Mouse (Mus musculus): ENCODE results near the gene Parp2. TPM values are rescaled to one million over a fixed set of nuclear protein-coding genes. Genes with fewer than 3 reads are reported as not detected.
A peak's percentile ranks its signal among the peaks of the same experiment; 100 is the strongest.
"Not testable (repeated sequence)": the region's sequence is repeated elsewhere in the genome, so short reads cannot be mapped to it uniquely, and the experiment has no call there.

Parp2 gene
- polyA plus RNA-seq, 1 experiment from 2014 or later: 74.7 TPM

DNA sequence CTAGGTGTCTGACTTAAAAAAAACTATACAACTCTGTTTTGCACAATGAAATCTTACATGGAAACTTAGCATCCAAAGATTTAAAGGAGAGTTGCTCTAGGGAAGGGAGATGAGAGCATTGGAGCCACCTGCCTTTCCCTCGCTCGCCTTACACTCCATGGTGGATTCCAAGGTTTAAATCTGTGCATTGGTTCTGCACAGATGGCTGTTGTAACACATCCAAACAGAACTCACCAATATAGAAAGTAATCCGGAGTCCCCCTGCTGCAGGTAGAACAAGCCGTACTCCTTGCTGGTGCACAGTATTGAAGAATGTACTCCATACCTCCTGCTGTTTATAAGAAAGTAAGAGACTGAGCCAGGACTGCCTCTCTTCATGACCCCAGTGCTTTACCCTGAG, 18.9 kb downstream of the Parp2 start:
- H3K4me3 ChIP-seq (ENCODE audit: low read depth, low read length): no peak overlapping the region
- no peak overlapping the region for H3K4me2 ChIP-seq
- H3K27ac ChIP-seq (ENCODE audit: low read depth): no peak overlapping the region
- no peaks in the 10 kb centered on the region for H3K4me1 ChIP-seq (ENCODE audit: insufficient read depth)
- no peaks in the 10 kb centered on the region for H3K27me3 ChIP-seq (ENCODE audit: insufficient read depth, low read length)
- no peak for TF ChIP-seq CTCF (IDR thresholded peaks at IDR 0.05; ENCODE audit: low read depth)
- no peak for DNase-seq
- WGBS: 78% methylated on average over 4 of the region's 4 CpGs
- no peak overlapping the region for H3K9ac ChIP-seq
- no peaks in the 10 kb centered on the region for H3K9me3 ChIP-seq (ENCODE audit: low read depth, low read length)
- no peak for ATAC-seq (ENCODE audit: insufficient read depth)
- peaks cover 30% of the 10 kb centered on the region for H3K36me3 ChIP-seq (ENCODE audit: insufficient read depth)

DNA sequence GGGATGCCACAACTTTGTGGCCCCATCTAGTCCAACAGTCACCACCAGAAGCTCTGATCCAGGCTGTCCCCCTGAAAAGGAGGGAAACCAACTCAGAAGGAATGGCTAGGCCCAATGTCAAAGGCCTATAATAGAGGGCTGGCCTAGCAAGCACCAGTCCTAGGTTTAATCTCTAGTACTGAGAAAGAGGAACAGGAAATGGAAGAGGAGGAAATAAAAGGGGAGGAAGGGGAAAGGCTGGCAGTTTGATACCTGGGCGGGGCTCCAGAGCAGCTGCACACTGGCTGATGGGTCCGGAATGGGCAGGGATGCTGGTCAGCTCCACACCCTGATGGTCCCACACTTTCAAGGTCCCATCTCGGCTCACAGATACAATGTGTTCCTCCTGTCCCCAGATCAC, 22.2 kb downstream of the Parp2 start:
- no peak overlapping the region for H3K4me3 ChIP-seq (ENCODE audit: low read depth, low read length)
- 72% methylated on average over 3 of the region's 3 CpGs for WGBS
- no peak for TF ChIP-seq CTCF (IDR thresholded peaks at IDR 0.05; ENCODE audit: low read depth)

DNA sequence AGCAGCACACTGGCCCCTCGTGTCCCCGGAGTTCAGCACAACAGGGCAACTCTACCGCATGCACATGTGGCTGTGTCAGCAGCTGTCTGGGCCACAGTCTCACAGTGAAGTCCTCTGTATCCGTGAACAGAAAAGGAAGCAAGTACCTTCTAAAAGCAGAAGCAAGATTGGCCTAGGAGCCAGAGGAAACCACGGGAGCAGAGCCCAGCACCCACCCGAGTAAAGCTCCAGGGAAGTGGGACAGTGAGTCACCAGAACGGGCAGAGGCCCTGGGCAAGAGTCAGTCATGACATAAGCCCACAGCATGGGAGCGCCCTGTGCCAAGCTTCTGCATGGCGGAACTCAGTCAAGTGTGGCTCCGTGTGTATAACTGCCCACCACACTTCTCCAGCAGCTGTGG, 26.3 kb downstream of the Parp2 start:
- H3K36me3 ChIP-seq (ENCODE audit: insufficient read depth): peaks cover 2% of the 10 kb centered on the region; the same call in 1 of the 2 replicates
- H3K4me2 ChIP-seq: no peak overlapping the region
- DNase-seq: peak; percentile 25
- no peaks in the 10 kb centered on the region for H3K4me1 ChIP-seq (ENCODE audit: insufficient read depth)
- no peak overlapping the region for H3K9ac ChIP-seq
- no peaks in the 10 kb centered on the region for H3K27me3 ChIP-seq (ENCODE audit: insufficient read depth, low read length)
- H3K9me3 ChIP-seq (ENCODE audit: low read depth, low read length): no peaks in the 10 kb centered on the region
- no peak for TF ChIP-seq CTCF (IDR thresholded peaks at IDR 0.05; ENCODE audit: low read depth)
- H3K27ac ChIP-seq (ENCODE audit: low read depth): peak overlapping the region; percentile 76
- peak; percentile 63 for ATAC-seq (ENCODE audit: insufficient read depth)
- WGBS: 73% methylated on average over 10 of the region's 10 CpGs
- H3K4me3 ChIP-seq (ENCODE audit: low read depth, low read length): no peak overlapping the region

More for the DNA sequence above, 22.2 kb downstream of the Parp2 start:
- Histone ChIP-seq H3K27ac (ENCODE audit: low read depth) (no peak overlapping the region), H3K4me2 (no peak overlapping the region), H3K9me3 (ENCODE audit: low read depth, low read length) (no peaks in the 10 kb centered on the region), H3K36me3 (ENCODE audit: insufficient read depth) (peaks cover 6% of the 10 kb centered on the region; the same call in 1 of the 2 replicates), H3K4me1 (ENCODE audit: insufficient read depth) (no peaks in the 10 kb centered on the region), H3K27me3 (ENCODE audit: insufficient read depth, low read length) (no peaks in the 10 kb centered on the region), H3K9ac (no peak overlapping the region)
- ATAC-seq (ENCODE audit: insufficient read depth) (no peak), DNase-seq (no peak)

DNA sequence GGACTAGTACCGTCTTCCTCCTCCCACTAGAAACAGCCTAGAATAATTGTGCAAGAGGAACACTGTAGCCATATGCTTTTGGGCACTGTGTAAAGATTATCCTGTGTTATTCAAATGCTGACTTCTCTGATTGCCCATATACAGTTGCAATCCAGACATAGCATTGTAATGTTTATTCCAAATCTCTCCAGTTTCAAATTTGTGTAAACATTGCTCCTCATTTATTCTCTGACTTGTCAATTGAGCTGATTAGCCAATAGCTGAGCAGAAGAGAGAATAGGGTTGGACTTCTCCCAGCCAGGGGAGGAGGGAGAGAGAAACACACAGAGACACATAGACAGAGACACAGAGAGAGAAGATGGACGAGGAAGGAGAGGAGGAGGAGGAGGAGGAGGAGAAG, 26.8 kb downstream of the Parp2 start:
- Histone ChIP-seq H3K4me2 (0 out of 2 replicates have a peak overlapping the region, but pooled peaks have one; percentile 8), H3K27me3 (ENCODE audit: insufficient read depth, low read length) (no peaks in the 10 kb centered on the region), H3K9me3 (ENCODE audit: low read depth, low read length) (no peaks in the 10 kb centered on the region), H3K4me1 (ENCODE audit: insufficient read depth) (no peaks in the 10 kb centered on the region), H3K36me3 (ENCODE audit: insufficient read depth) (no peaks in the 10 kb centered on the region), H3K27ac (ENCODE audit: low read depth) (peak overlapping the region; percentile 76), H3K4me3 (ENCODE audit: low read depth, low read length) (no peak overlapping the region), H3K9ac (no peak overlapping the region)
- peak; percentile 80 for DNase-seq
- 36% methylated on average over 2 of the region's 2 CpGs for WGBS
- peak; percentile 82 for ATAC-seq (ENCODE audit: insufficient read depth)
- TF ChIP-seq CTCF (IDR thresholded peaks at IDR 0.05; ENCODE audit: low read depth): no peak

DNA sequence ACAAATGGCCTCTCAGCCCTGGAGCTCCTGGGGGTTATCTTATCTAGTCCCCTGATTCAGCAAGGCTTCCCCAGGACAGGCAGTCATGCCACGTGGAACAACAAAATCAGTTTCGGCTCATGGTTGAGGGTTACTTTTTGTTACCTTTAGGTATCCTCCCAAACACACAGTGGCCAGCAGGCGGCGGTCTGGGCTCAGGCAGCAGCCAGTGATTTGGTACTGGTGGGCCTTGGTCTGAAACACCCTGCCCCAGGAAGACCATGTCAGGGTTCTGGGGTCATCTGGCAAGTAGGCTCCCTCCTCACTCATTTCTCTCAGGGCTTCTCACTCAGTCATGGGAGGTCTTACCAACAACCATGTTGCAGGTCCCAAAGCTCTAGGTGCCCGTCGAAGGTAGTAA, 29.6 kb downstream of the Parp2 start:
- Histone ChIP-seq H3K36me3 (ENCODE audit: insufficient read depth) (no peaks in the 10 kb centered on the region), H3K4me2 (no peak overlapping the region), H3K27ac (ENCODE audit: low read depth) (no peak overlapping the region), H3K9me3 (ENCODE audit: low read depth, low read length) (no peaks in the 10 kb centered on the region), H3K4me1 (ENCODE audit: insufficient read depth) (no peaks in the 10 kb centered on the region), H3K27me3 (ENCODE audit: insufficient read depth, low read length) (no peaks in the 10 kb centered on the region), H3K4me3 (ENCODE audit: low read depth, low read length) (no peak overlapping the region), H3K9ac (no peak overlapping the region)
- TF ChIP-seq CTCF (IDR thresholded peaks at IDR 0.05; ENCODE audit: low read depth): peak; percentile 59
- WGBS: 66% methylated on average over 6 of the region's 6 CpGs
- DNase-seq: peak; percentile 18
- no peak for ATAC-seq (ENCODE audit: insufficient read depth)

DNA sequence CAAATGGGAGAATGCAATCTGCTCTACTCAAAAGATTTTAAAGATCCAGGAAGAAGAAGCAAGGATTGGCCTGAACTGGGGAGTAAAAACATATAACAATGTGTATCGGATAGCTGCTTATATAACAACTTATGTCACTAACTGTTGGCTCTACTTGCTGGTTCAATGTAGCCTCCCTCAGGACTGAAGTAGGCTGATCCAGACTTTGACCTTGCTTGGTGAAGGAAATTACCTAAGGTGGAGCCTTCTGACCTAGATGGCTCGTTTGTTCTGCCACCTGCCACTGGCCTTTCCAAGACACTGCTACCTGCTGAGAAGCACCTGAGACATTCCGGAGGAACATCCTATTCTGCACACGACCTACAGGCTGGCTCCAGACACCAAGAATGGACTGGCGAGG, 48.1 kb downstream of the Parp2 start:
- WGBS: 76% methylated on average over 5 of the region's 5 CpGs
- ATAC-seq (ENCODE audit: insufficient read depth) (no peak), DNase-seq (no peak)
- Histone ChIP-seq H3K9me3 (ENCODE audit: low read depth, low read length) (no peaks in the 10 kb centered on the region), H3K36me3 (ENCODE audit: insufficient read depth) (no peaks in the 10 kb centered on the region), H3K4me1 (ENCODE audit: insufficient read depth) (no peaks in the 10 kb centered on the region), H3K4me3 (ENCODE audit: low read depth, low read length) (no peak overlapping the region), H3K9ac (no peak overlapping the region), H3K4me2 (no peak overlapping the region), H3K27me3 (ENCODE audit: insufficient read depth, low read length) (no peaks in the 10 kb centered on the region), H3K27ac (ENCODE audit: low read depth) (no peak overlapping the region)
- no peak for TF ChIP-seq CTCF (IDR thresholded peaks at IDR 0.05; ENCODE audit: low read depth)

DNA sequence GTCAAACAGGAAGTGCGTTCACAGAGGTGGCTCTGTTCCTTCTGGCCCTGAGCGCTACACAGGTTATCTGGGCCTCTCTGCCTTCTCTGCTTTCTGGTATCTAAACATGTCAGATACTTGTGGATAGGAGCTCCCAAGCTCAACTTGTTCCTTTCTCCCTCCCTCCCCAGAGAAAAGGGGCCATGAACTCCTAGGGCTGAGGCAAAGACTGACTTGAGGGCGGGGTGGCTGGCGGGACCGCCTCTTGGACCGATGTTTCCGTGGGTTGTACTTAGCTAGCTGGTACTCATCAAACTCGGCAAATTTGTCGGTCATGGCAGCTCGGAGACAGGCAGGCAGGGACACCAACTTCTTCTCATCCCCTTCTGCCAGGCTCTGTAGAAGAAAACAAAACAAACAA, 55.0 kb downstream of the Parp2 start:
- no peak for TF ChIP-seq CTCF (IDR thresholded peaks at IDR 0.05; ENCODE audit: low read depth)
- Histone ChIP-seq H3K4me2 (no peak overlapping the region), H3K36me3 (ENCODE audit: insufficient read depth) (no peaks in the 10 kb centered on the region), H3K4me3 (ENCODE audit: low read depth, low read length) (no peak overlapping the region), H3K9me3 (ENCODE audit: low read depth, low read length) (no peaks in the 10 kb centered on the region), H3K27ac (ENCODE audit: low read depth) (no peak overlapping the region), H3K9ac (no peak overlapping the region), H3K27me3 (ENCODE audit: insufficient read depth, low read length) (no peaks in the 10 kb centered on the region), H3K4me1 (ENCODE audit: insufficient read depth) (no peaks in the 10 kb centered on the region)
- DNase-seq: no peak
- no peak for ATAC-seq (ENCODE audit: insufficient read depth)
- WGBS: 76% methylated on average over 10 of the region's 10 CpGs

DNA sequence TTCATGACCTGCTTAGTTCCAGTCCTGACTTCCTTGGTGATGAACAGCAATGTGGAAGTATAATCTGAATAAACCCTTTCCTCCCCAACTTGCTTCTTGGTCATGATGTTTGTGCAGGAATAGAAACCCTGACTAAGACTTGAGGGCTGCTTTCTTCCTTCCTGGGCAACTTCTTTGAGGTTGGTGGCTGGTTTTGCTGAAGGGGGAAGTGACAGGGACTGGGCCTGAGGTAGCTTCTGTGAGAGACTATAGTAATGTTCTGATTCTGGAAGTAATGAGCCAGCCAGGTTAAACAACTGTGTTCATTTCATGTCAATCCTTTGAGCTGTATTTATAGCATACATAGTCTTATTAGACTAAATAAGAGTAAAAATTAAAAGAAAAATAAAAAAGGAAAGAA, 57.4 kb downstream of the Parp2 start:
- not testable (repeated sequence) for H3K27me3 ChIP-seq (ENCODE audit: insufficient read depth, low read length); H3K4me1 ChIP-seq (ENCODE audit: insufficient read depth); H3K4me2 ChIP-seq; DNase-seq; H3K9me3 ChIP-seq (ENCODE audit: low read depth, low read length); H3K27ac ChIP-seq (ENCODE audit: low read depth); H3K9ac ChIP-seq; ATAC-seq (ENCODE audit: insufficient read depth); H3K4me3 ChIP-seq (ENCODE audit: low read depth, low read length); H3K36me3 ChIP-seq (ENCODE audit: insufficient read depth)
